Mouse (Mus musculus) hindbrain, embryonic 14.5 days (tissue): Measurements from ENCODE around the gene Lemd2. TPM values are rescaled to one million over a fixed set of nuclear protein-coding genes. Genes with fewer than 3 reads are reported as not detected.

Experiments used
- ATAC-seq: fragments of 200-750 bp; cut with Nextera tagmentation; 2 replicates; pipeline ENCODE4 v1.8.0; 2017; ENCODE audit warnings: moderate number of reproducible peaks, mild to moderate bottlenecking, moderate TSS enrichment, moderate library complexity; ENCODE audit not compliant: low FRiP score
- DNase-seq: peaks from one replicate; pipeline ENCODE4 v3.0.0-alpha.2; 2015; ENCODE audit warnings: low spot score
- H3K27ac ChIP-seq: fragments of 300-500 bp; sonication (generic); 2 replicates; pipeline ENCODE4 v1.5.1; 2014; ENCODE audit warnings: mild to moderate bottlenecking, moderate library complexity
- H3K27me3 ChIP-seq: fragments of 300-500 bp; sonication (generic); 2 replicates; pipeline ENCODE4 v1.6.1; 2014; ENCODE audit warnings: mild to moderate bottlenecking, low read length, mixed read lengths; ENCODE audit not compliant: control insufficient read depth, insufficient read depth
- H3K36me3 ChIP-seq: fragments of 300-500 bp; sonication (generic); replicated peaks from 2 replicates; pipeline ENCODE4 v1.6.1; 2014; ENCODE audit not compliant: control insufficient read depth, insufficient read depth
- H3K4me1 ChIP-seq: fragments of 300-500 bp; sonication (generic); replicated peaks from 2 replicates; pipeline ENCODE4 v1.6.1; 2014; ENCODE audit warnings: antibody characterized with exemption, low read length, mixed read lengths; ENCODE audit not compliant: control insufficient read depth, insufficient read depth
- H3K4me2 ChIP-seq: fragments of 300-500 bp; sonication (generic); replicated peaks from 2 replicates; pipeline ENCODE4 v1.6.1; 2014; ENCODE audit warnings: mild to moderate bottlenecking, moderate library complexity
- H3K4me3 ChIP-seq: fragments of 300-500 bp; sonication (generic); replicated peaks from 2 replicates; pipeline ENCODE4 v1.5.1; 2014; ENCODE audit warnings: mild to moderate bottlenecking, low read length
- H3K9ac ChIP-seq: fragments of 300-500 bp; sonication (generic); 2 replicates; pipeline ENCODE4 v1.6.1; 2014
- H3K9me3 ChIP-seq: fragments of 300-500 bp; sonication (generic); 2 replicates; pipeline ENCODE4 v1.6.1; 2016; ENCODE audit warnings: low read length; ENCODE audit not compliant: control insufficient read depth
- WGBS: fragments of 180-500 bp; shearing (Covaris S2); extraction: QIAGEN DNeasy Blood & Tissue Kit; methylation state at CpG from one replicate; pipeline ENCODE4 v1.1.7; 2014; 5-methylcytosine and 5-hydroxymethylcytosine counted together
- polyA plus RNA-seq: library from polyadenylated mRNA; unstranded; fragments of >200 nt; fragmentation: Nextera tagmentation; extraction: Ambion mirVana; gene quantifications from 2 replicates; pipeline ENCODE4 v1.2.1, GENCODE M21; 2014

Gene Lemd2
- polyA plus RNA-seq, 1 experiment from 2014 or later, result 24.3 TPM

DNA sequence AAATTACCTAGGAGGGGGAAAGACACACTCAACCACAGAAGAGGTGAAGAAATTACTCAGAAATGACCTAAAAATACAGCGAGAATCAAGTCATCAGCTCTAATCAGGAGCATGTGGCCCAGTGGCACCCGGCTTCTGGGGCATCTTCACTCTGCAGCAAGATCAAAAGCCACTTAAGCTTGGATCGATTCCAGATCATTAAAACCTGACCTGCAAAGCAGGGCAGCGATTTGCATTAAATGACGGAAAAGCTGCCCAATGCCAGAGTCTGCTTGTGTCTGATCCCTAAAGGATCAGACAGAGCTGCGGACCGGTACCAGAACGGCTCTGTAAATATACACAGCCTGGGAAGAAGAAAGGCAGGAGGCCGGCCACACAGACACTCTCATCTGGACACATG lies 8.1 kb downstream of the Lemd2 start:
- DNase-seq, result no peak
- H3K9ac ChIP-seq, result no peak overlapping the region
- peaks cover 95% of the 10 kb centered on the region for H3K36me3 ChIP-seq

DNA sequence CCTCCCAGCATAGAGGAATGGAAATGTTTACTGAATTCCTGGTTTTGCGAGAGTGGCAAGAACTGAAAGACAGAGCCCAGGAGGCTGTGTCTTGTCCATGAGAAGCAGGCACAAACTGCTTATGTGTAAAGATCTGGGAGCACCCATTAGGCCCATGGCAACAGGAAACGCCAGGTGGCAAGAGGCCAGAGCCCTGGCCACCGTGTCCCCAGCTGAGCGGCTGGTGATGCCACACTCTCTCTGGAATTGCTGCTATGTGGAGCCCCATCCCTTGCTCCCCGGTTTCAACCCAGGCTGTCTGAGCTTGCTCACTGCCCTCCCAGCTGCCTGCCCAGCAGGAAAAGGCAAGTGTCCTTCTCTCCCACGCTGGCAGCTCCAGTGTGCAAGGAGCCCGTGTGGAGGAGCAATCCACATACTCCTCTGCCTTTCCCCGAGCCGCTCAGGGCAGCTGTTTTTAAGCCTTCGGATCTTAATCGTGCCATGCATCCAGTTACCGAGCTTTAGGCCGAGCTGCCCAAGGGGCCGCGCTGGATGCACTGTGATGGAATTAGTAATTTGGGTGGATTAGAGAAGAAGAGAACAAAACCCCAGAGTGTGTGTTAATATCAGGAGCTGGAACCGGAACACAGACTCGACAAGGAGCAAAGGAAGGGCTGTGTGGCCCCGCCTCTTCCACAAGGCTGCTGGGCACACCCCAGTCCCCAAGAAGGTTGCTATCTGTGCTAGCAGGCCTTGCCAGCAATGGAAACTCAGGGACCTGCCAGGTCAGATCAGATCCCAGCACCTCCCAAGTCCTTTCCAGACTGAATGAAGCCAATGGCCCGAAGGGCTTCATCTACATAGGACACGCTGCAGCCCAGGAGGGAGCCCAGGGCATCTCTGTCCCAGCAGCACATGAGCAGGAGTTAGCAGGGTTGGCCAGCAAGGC lies 9.7 kb downstream of the Lemd2 start:
- ATAC-seq (no peak), DNase-seq (no peak)
- H3K9me3 ChIP-seq, result no peaks in the 10 kb centered on the region
- 69% methylated on average over 20 of the region's 20 CpGs for WGBS
- peak overlapping the region; percentile 49; the same call in 1 of the 2 replicates for H3K27ac ChIP-seq
- peaks cover 4% of the 10 kb centered on the region; the same call in 1 of the 2 replicates for H3K4me1 ChIP-seq
- no peaks in the 10 kb centered on the region for H3K27me3 ChIP-seq
- H3K9ac ChIP-seq, result 0 out of 2 replicates have a peak overlapping the region, but pooled peaks have one; percentile 16
- H3K4me3 ChIP-seq, result no peak overlapping the region
- H3K4me2 ChIP-seq, result no peak overlapping the region
- peaks cover 95% of the 10 kb centered on the region for H3K36me3 ChIP-seq

More for the DNA sequence above, 8.1 kb downstream of the Lemd2 start:
- no peaks in the 10 kb centered on the region for H3K9me3 ChIP-seq
- peaks cover 4% of the 10 kb centered on the region; the same call in 1 of the 2 replicates for H3K4me1 ChIP-seq
- no peaks in the 10 kb centered on the region for H3K27me3 ChIP-seq
- no peak for ATAC-seq
- 58% methylated on average over 9 of the region's 9 CpGs for WGBS
- no peak overlapping the region for H3K4me3 ChIP-seq
- H3K4me2 ChIP-seq, result no peak overlapping the region
- peak overlapping the region; percentile 16; the same call in 1 of the 2 replicates for H3K27ac ChIP-seq

DNA sequence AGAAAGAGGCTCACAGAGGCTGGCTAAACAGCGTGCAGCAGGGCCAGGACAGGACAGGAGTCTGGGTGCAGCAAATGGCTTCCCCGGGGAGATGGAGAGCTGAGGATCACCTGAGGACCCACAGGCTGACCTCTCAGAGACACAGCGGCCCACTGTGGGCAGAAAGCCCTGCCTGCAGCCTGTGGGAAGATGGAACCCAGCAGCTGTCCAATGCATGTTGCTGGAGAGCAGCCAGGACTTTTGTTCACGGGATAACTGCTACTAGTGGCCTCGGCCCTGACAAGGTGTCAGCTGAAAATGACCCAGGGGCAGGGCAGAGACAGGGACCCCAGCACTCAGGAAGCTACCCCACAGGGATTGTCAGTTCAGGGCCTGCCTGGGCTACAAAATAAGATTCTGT lies 12.5 kb downstream of the Lemd2 start:
- Histone ChIP-seq H3K4me1 (peaks cover 7% of the 10 kb centered on the region; the same call in 1 of the 2 replicates), H3K36me3 (peaks cover 68% of the 10 kb centered on the region)

GRCm38 (mm10) chr17:27191189-27191588 lies 13.1 kb downstream of the Lemd2 start:
- Histone ChIP-seq H3K27ac (no peak overlapping the region), H3K36me3 (peaks cover 61% of the 10 kb centered on the region), H3K9me3 (no peaks in the 10 kb centered on the region), H3K4me2 (no peak overlapping the region), H3K9ac (no peak overlapping the region), H3K4me3 (no peak overlapping the region), H3K4me1 (peaks cover 7% of the 10 kb centered on the region; the same call in 1 of the 2 replicates), H3K27me3 (no peaks in the 10 kb centered on the region)
- 89% methylated on average over 6 of the region's 6 CpGs for WGBS
- no peak for DNase-seq
- ATAC-seq, result no peak

More for the DNA sequence above, 12.5 kb downstream of the Lemd2 start:
- H3K27me3 ChIP-seq, result no peaks in the 10 kb centered on the region
- DNase-seq (no peak), ATAC-seq (no peak)
- no peaks in the 10 kb centered on the region for H3K9me3 ChIP-seq
- WGBS, result 80% methylated on average over 5 of the region's 5 CpGs
- no peak overlapping the region for H3K4me3 ChIP-seq
- H3K27ac ChIP-seq, result no peak overlapping the region
- no peak overlapping the region for H3K9ac ChIP-seq
- H3K4me2 ChIP-seq, result no peak overlapping the region

DNA sequence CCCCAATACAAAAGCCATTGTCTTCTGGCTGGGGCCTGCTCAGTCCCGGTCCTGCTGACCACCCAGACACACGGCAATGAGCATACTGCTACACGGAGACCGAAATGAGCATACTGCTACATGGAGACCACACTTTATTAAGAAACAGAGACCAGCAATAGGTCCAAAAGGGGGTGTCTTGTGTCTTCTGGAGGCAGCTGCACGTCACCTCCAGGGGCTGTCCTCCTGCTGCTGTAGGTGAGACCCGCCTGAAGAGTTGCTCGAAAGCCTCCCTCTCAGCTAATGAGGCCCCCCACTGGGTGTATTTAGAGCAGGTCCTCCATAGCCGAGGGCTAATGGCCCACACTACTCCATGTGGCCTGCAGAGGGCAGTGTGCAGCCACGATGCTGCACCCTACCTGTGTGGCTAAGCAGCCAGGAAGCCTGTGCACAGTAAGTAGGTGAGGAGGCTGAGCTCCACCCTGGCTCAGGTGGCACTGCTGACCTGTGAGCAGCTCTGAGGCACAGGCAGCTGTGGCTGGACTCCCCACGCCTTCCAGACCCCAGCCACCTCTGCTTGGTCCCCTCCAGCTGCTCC lies 14.5 kb downstream of the Lemd2 start:
- H3K36me3 ChIP-seq, result peaks cover 47% of the 10 kb centered on the region
- H3K27ac ChIP-seq, result no peak overlapping the region
- H3K9me3 ChIP-seq, result no peaks in the 10 kb centered on the region
- H3K4me3 ChIP-seq, result no peak overlapping the region
- DNase-seq (peak; percentile 80), ATAC-seq (peak; percentile 38; the same call in 1 of the 2 replicates)
- H3K4me1 ChIP-seq, result 0 out of 2 replicates have a peak, but pooled peaks cover 7% of the 10 kb centered on the region
- H3K27me3 ChIP-seq, result no peaks in the 10 kb centered on the region
- 38% methylated on average over 10 of the region's 10 CpGs for WGBS
- H3K9ac ChIP-seq, result no peak overlapping the region
- no peak overlapping the region for H3K4me2 ChIP-seq

- ATAC-seq, result no peak
- Histone ChIP-seq H3K4me3 (no peak overlapping the region), H3K9me3 (no peaks in the 10 kb centered on the region), H3K9ac (no peak overlapping the region), H3K27me3 (no peaks in the 10 kb centered on the region), H3K36me3 (peaks cover 40% of the 10 kb centered on the region), H3K27ac (no peak overlapping the region), H3K4me1 (0 out of 2 replicates have a peak, but pooled peaks cover 4% of the 10 kb centered on the region), H3K4me2 (no peak overlapping the region)
- WGBS, result 72% methylated on average over 9 of the region's 9 CpGs
- DNase-seq, result no peak
These were observed 15.4 kb downstream of the Lemd2 start for GRCm38 (mm10) chr17:27188883-27189282.

DNA sequence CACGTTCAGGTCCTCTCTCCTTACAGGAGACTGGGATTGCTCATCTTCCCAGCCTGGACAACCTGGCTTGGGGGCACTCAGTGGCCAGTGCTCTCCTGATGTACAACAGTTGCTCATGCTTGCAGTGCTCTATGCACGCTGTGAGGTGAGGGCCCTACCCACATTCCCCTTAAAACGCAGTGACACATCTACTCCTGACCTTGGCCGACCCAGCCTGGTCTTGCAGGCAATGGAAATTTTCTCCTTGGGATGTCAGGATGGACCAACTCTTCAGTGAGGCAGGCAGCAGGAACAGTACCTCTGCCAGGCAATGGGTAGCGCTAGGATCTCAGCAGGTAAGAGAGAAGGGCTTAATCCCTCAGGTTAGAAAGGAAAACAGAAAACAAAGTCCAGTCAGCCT lies 17.2 kb downstream of the Lemd2 start:
- H3K4me2 ChIP-seq, result no peak overlapping the region
- H3K9ac ChIP-seq, result no peak overlapping the region
- H3K36me3 ChIP-seq, result peaks cover 21% of the 10 kb centered on the region
- no peak for ATAC-seq
- no peak for DNase-seq
- 64% methylated on average over 5 of the region's 5 CpGs for WGBS
- H3K4me1 ChIP-seq, result 0 out of 2 replicates have a peak, but pooled peaks cover 4% of the 10 kb centered on the region
- no peaks in the 10 kb centered on the region for H3K27me3 ChIP-seq
- no peaks in the 10 kb centered on the region for H3K9me3 ChIP-seq
- no peak overlapping the region for H3K27ac ChIP-seq
- H3K4me3 ChIP-seq, result no peak overlapping the region

- no peak overlapping the region for H3K4me2 ChIP-seq
- H3K9ac ChIP-seq, result no peak overlapping the region
- H3K36me3 ChIP-seq, result peaks cover 11% of the 10 kb centered on the region
- 0 out of 2 replicates have a peak, but pooled peaks cover 4% of the 10 kb centered on the region for H3K4me1 ChIP-seq
- H3K9me3 ChIP-seq, result no peaks in the 10 kb centered on the region
- H3K4me3 ChIP-seq, result no peak overlapping the region
- H3K27me3 ChIP-seq, result no peaks in the 10 kb centered on the region
- DNase-seq (no peak), ATAC-seq (no peak)
- 93% methylated on average over 3 of the region's 3 CpGs for WGBS
- H3K27ac ChIP-seq, result no peak overlapping the region
These were observed 18.2 kb downstream of the Lemd2 start for GRCm38 (mm10) chr17:27186068-27186467.

- ATAC-seq, result no peak
- Histone ChIP-seq H3K4me2 (no peak overlapping the region), H3K9me3 (no peaks in the 10 kb centered on the region), H3K27ac (no peak overlapping the region), H3K4me3 (no peak overlapping the region), H3K27me3 (no peaks in the 10 kb centered on the region), H3K9ac (no peak overlapping the region), H3K4me1 (0 out of 2 replicates have a peak, but pooled peaks cover 4% of the 10 kb centered on the region), H3K36me3 (no peaks in the 10 kb centered on the region)
- WGBS, result 76% methylated on average over 12 of the region's 12 CpGs
- no peak for DNase-seq
These were observed 20.5 kb downstream of the Lemd2 start for GRCm38 (mm10) chr17:27183667-27184292.
